Mouse (Mus musculus) E14TG2a.4 (cell line): ENCODE results near the gene Ctnnd2.

ENCODE experiments used
- CTCF ChIP-seq: conservative IDR thresholded peaks from 2 replicates; pipeline ENCODE4 v1.5.1; 2014; ENCODE audit warnings: low read length
- NANOG ChIP-seq: IDR thresholded peaks from 2 replicates; pipeline ENCODE4 v1.6.1; 2014; ENCODE audit warnings: borderline replicate concordance, low read length, mixed read lengths
- POU5F1 ChIP-seq: IDR thresholded peaks from 2 replicates; pipeline ENCODE4 v1.6.1; 2014; ENCODE audit warnings: low read length, borderline replicate concordance

DNA sequence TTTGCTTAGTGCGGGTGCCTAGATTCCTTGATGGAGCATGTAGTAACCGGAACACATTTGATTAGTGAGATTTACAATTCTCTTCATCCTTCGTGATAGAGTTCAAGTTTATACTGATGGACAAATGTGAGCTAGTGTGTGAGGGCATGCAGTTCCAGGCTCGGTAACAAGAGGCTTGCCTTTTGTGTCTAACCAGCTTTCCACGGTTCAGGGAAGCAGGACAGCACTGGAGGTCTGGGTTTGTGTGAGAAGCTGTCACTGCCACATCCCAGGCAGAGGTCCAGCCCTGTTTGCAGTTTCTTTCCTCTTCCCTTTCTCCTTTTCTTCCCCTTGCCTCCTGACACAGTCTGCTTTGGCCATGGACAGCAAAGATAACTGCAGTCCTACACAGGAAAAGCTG is 279.5 kb downstream of the Ctnnd2 start:
- no peak for TF ChIP-seq CTCF
- no peak for TF ChIP-seq POU5F1
- no peak for TF ChIP-seq NANOG
